Mouse (Mus musculus) bone marrow, adult 2 months (tissue): ENCODE results near the gene Plagl1. TPM values are rescaled to one million over a fixed set of nuclear protein-coding genes. Genes with fewer than 3 reads are reported as not detected.

Experiments
- H3K27ac ChIP-seq: fragments of 200-500 bp; 2 replicates; pipeline ENCODE4 v1.5.1; 2012; ENCODE audit warnings: low read depth, mild to moderate bottlenecking, control low read depth, inconsistent platforms, low read length; ENCODE audit not compliant: control insufficient read depth, poor library complexity, insufficient read depth
- H3K4me1 ChIP-seq: fragments of 200-500 bp; 2 replicates; pipeline ENCODE4 v1.6.1; 2011; ENCODE audit warnings: low read length; ENCODE audit not compliant: control insufficient read depth, insufficient read depth
- H3K4me3 ChIP-seq: fragments of 200-500 bp; replicated peaks from 2 replicates; pipeline ENCODE3; 2011; ENCODE audit warnings: mild to moderate bottlenecking, low read depth, low read length, control low read depth; ENCODE audit not compliant: control insufficient read depth
- CTCF ChIP-seq: fragments of 200-500 bp; IDR thresholded peaks from 2 replicates; pipeline ENCODE4 v1.5.1; 2011; ENCODE audit warnings: low read length, control low read depth; ENCODE audit not compliant: control insufficient read depth, insufficient read depth
- POLR2A ChIP-seq: fragments of 200-500 bp; IDR thresholded peaks from 2 replicates; pipeline ENCODE4 v1.6.1; 2011; ENCODE audit warnings: low read depth, mild to moderate bottlenecking, control low read depth, low read length, borderline replicate concordance; ENCODE audit not compliant: control insufficient read depth
- WGBS: fragments of 180-500 bp; shearing (Covaris S2); methylation state at CpG from one replicate; pipeline ENCODE4 v1.1.7; 2018; 5-methylcytosine and 5-hydroxymethylcytosine counted together
- polyA plus RNA-seq: library from polyadenylated mRNA; stranded (reverse); fragments of >200 nt; gene quantifications from 2 replicates; pipeline ENCODE4 v1.2.4, GENCODE M21; 2011; ENCODE audit warnings: low replicate concordance; ENCODE audit not compliant: missing spikeins, insufficient read depth, insufficient read length

Gene Plagl1
- polyA plus RNA-seq, 1 experiment = 2.9 TPM

GRCm38 (mm10) chr10:13162031-13162430 is 101.7 kb downstream of the Plagl1 start:
- 65% methylated on average over 4 of the region's 4 CpGs for WGBS
- TF ChIP-seq CTCF (no peak), POLR2A (no peak)
- H3K4me1 ChIP-seq = no peaks in the 10 kb centered on the region
- no peak overlapping the region for H3K27ac ChIP-seq
- H3K4me3 ChIP-seq = no peak overlapping the region

GRCm38 (mm10) chr10:13168461-13168860 is 108.2 kb downstream of the Plagl1 start:
- 75% methylated on average over 5 of the region's 5 CpGs for WGBS
- no peaks in the 10 kb centered on the region for H3K4me1 ChIP-seq
- H3K4me3 ChIP-seq = no peak overlapping the region
- TF ChIP-seq POLR2A (no peak), CTCF (no peak)
- no peak overlapping the region for H3K27ac ChIP-seq

GRCm38 (mm10) chr10:13170739-13171448 is 110.6 kb downstream of the Plagl1 start:
- no peak overlapping the region for H3K27ac ChIP-seq
- no peaks in the 10 kb centered on the region; the same call in 1 of the 2 replicates for H3K4me1 ChIP-seq
- no peak overlapping the region for H3K4me3 ChIP-seq
- WGBS = 41% methylated on average over 12 of the region's 12 CpGs
- no peak for TF ChIP-seq CTCF
- TF ChIP-seq POLR2A = no peak

- H3K27ac ChIP-seq = no peak overlapping the region
- WGBS = 51% methylated on average over 2 of the region's 2 CpGs
- no peak for TF ChIP-seq POLR2A
- TF ChIP-seq CTCF = no peak
Measured at GRCm38 (mm10) chr10:13171461-13171860, 111.2 kb downstream of the Plagl1 start.

GRCm38 (mm10) chr10:13172798-13173221 is 112.5 kb downstream of the Plagl1 start:
- no peak overlapping the region for H3K27ac ChIP-seq
- H3K4me3 ChIP-seq = no peak overlapping the region
- TF ChIP-seq CTCF (no peak), POLR2A (no peak)
- no peaks in the 10 kb centered on the region; the same call in 1 of the 2 replicates for H3K4me1 ChIP-seq
- WGBS = 21% methylated on average over 10 of the region's 10 CpGs

More at GRCm38 (mm10) chr10:13171461-13171860, 111.2 kb downstream of the Plagl1 start:
- H3K4me1 ChIP-seq = no peaks in the 10 kb centered on the region; the same call in 1 of the 2 replicates
- H3K4me3 ChIP-seq = no peak overlapping the region

- Histone ChIP-seq H3K27ac (no peak overlapping the region), H3K4me1 (no peaks in the 10 kb centered on the region; the same call in 1 of the 2 replicates), H3K4me3 (no peak overlapping the region)
- WGBS = 42% methylated on average over 7 of the region's 7 CpGs
- TF ChIP-seq POLR2A = no peak
- no peak for TF ChIP-seq CTCF
Measured at GRCm38 (mm10) chr10:13175866-13176265, 115.6 kb downstream of the Plagl1 start.

- no peak within 1 kb of the TSS for H3K4me3 ChIP-seq
- 79% methylated on average over 7 of the region's 7 CpGs for WGBS
- no peaks in the 10 kb centered on the region; the same call in 1 of the 2 replicates for H3K4me1 ChIP-seq
- TF ChIP-seq POLR2A (no peak), CTCF (no peak)
- H3K27ac ChIP-seq = no peak within 1 kb of the TSS
Measured at GRCm38 (mm10) chr10:13177973-13178624, 117.8 kb downstream of the Plagl1 start, which contains the start of gene Zc2hc1b. TSS of gene Zc2hc1b (minus strand) at chr10:13178023.

- no peak overlapping the region for H3K27ac ChIP-seq
- TF ChIP-seq CTCF (no peak), POLR2A (no peak)
- H3K4me3 ChIP-seq = no peak overlapping the region
- WGBS = 93% methylated on average over 7 of the region's 7 CpGs
- H3K4me1 ChIP-seq = no peaks in the 10 kb centered on the region; the same call in 1 of the 2 replicates
Measured at GRCm38 (mm10) chr10:13180211-13180610, 119.9 kb downstream of the Plagl1 start.

Other genes with a start within 250 kb of the Plagl1 start
- 6.9 and 31.4 TPM in 2 replicates for gene Utrn, start 191.1 kb upstream of the Plagl1 start, polyA plus RNA-seq
- 13.2 and 28.8 TPM in 2 replicates for gene Stx11, start 96.2 kb upstream of the Plagl1 start, polyA plus RNA-seq
- 10.7 and 15.7 TPM in 2 replicates for gene Sf3b5, start 55.2 kb upstream of the Plagl1 start, polyA plus RNA-seq
- gene Zc2hc1b, start 117.5 kb downstream of the Plagl1 start, polyA plus RNA-seq = not detected in 2 replicates
- gene Ltv1, start 132.7 kb downstream of the Plagl1 start, polyA plus RNA-seq = 10.8 and 29.5 TPM in 2 replicates